Mouse (Mus musculus): ENCODE data around the gene Sec14l4. TPM values are rescaled to one million over a fixed set of nuclear protein-coding genes. Genes with fewer than 3 reads are reported as not detected.

Gene Sec14l4
- polyA plus RNA-seq, 1 experiment from 2014 or later, result not detected

- ATAC-seq, result no peak
- H3K27me3 ChIP-seq, result no peaks in the 10 kb centered on the region
- WGBS, result 21% methylated on average over 5 of the region's 5 CpGs
Observed at GRCm38 (mm10) chr11:4053586-4053985, 22.3 kb downstream of the Sec14l4 start.

DNA sequence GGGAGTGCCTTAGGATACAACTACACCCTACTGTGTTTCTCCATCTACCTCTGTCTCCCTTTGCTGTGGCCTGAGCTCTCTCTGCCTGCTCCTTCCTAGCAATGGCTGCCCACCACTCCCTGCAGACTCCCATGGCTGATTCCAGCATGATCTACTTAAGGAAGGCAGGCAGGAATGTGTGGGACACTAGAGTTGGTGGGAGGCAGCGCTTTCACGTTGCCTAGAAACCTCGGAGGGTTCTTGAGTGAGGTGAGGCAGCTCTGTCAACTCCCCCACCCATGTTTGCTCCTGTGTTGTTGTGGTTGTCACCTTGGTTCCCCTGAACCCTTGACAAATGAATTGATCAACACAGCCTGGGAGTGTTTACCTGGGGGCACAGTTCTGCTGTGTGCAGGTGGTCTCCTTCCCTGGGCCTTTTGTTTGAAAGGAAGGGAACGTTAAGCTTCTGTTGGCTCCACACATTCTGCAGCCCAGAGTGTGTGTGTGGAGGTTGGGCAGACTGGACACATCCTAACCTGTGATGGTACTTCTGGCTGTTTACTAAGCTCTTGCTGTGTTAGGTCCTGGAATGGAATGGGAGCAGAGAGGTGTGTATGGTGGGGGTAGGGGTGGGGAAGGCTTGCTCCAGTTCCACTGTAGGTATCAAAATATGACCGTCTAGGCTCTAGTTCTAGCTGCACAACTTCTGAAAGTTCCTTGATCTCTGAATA lies 29.8 kb downstream of the Sec14l4 start:
- Histone ChIP-seq H3K36me3 (ENCODE audit: poor library complexity, severe bottlenecking) (no peaks in the 10 kb centered on the region), H3K9me3 (replicated peaks) (no peaks in the 10 kb centered on the region), H3K27ac (no peak overlapping the region), H3K4me2 (no peak overlapping the region), H3K27me3 (no peaks in the 10 kb centered on the region), H3K4me3 (no peak overlapping the region), H3K4me1 (no peaks in the 10 kb centered on the region), H3K9ac (no peak overlapping the region)
- WGBS, result 76% methylated on average over 5 of the region's 5 CpGs
- no peak for ATAC-seq

More at GRCm38 (mm10) chr11:4053586-4053985, 22.3 kb downstream of the Sec14l4 start:
- no peaks in the 10 kb centered on the region for H3K36me3 ChIP-seq (ENCODE audit: poor library complexity, severe bottlenecking)
- H3K4me3 ChIP-seq, result no peak overlapping the region
- H3K27ac ChIP-seq, result no peak overlapping the region
- no peak overlapping the region for H3K9ac ChIP-seq
- H3K4me1 ChIP-seq, result no peaks in the 10 kb centered on the region
- no peaks in the 10 kb centered on the region for H3K9me3 ChIP-seq (replicated peaks)
- no peak overlapping the region for H3K4me2 ChIP-seq

- H3K36me3 ChIP-seq (ENCODE audit: poor library complexity, severe bottlenecking), result no peaks in the 10 kb centered on the region
- WGBS, result 91% methylated on average over 4 of the region's 4 CpGs
Observed at GRCm38 (mm10) chr11:4062523-4062922, 31.3 kb downstream of the Sec14l4 start.

GRCm38 (mm10) chr11:4062981-4063380 lies 31.7 kb downstream of the Sec14l4 start:
- 26% methylated on average over 6 of the region's 6 CpGs for WGBS
- Histone ChIP-seq H3K9me3 (replicated peaks) (no peaks in the 10 kb centered on the region), H3K4me3 (no peak overlapping the region), H3K4me2 (no peak overlapping the region), H3K4me1 (no peaks in the 10 kb centered on the region), H3K27me3 (no peaks in the 10 kb centered on the region), H3K9ac (no peak overlapping the region), H3K27ac (no peak overlapping the region), H3K36me3 (ENCODE audit: poor library complexity, severe bottlenecking) (no peaks in the 10 kb centered on the region)
- no peak for ATAC-seq

More at GRCm38 (mm10) chr11:4062523-4062922, 31.3 kb downstream of the Sec14l4 start:
- H3K4me1 ChIP-seq, result no peaks in the 10 kb centered on the region
- H3K4me2 ChIP-seq, result no peak overlapping the region
- H3K9ac ChIP-seq, result no peak overlapping the region
- no peak for ATAC-seq
- no peaks in the 10 kb centered on the region for H3K9me3 ChIP-seq (replicated peaks)
- no peak overlapping the region for H3K4me3 ChIP-seq
- H3K27ac ChIP-seq, result no peak overlapping the region
- no peaks in the 10 kb centered on the region for H3K27me3 ChIP-seq

- no peaks in the 10 kb centered on the region for H3K36me3 ChIP-seq (ENCODE audit: poor library complexity, severe bottlenecking)
- no peak within 1 kb of the TSS for H3K9ac ChIP-seq
- H3K27me3 ChIP-seq, result no peaks in the 10 kb centered on the region
- no peak within 1 kb of the TSS for H3K4me2 ChIP-seq
- H3K9me3 ChIP-seq (replicated peaks), result no peaks in the 10 kb centered on the region
- no peaks in the 10 kb centered on the region for H3K4me1 ChIP-seq
- no peak within 1 kb of the TSS for H3K27ac ChIP-seq
- no peak for ATAC-seq
- WGBS, result 67% methylated on average over 5 of the region's 5 CpGs
- no peak within 1 kb of the TSS for H3K4me3 ChIP-seq
Observed at GRCm38 (mm10) chr11:4064627-4065122, 33.4 kb downstream of the Sec14l4 start, which contains the start of gene Sec14l3. Gene Sec14l3 (plus strand): TSS chr11:4064841.

GRCm38 (mm10) chr11:4069664-4070063 lies 38.4 kb downstream of the Sec14l4 start:
- WGBS, result 88% methylated on average over 1 of the region's 1 CpGs
- peak; percentile 61; the same call in 1 of the 2 replicates for ATAC-seq
- H3K9me3 ChIP-seq (replicated peaks), result no peaks in the 10 kb centered on the region

DNA sequence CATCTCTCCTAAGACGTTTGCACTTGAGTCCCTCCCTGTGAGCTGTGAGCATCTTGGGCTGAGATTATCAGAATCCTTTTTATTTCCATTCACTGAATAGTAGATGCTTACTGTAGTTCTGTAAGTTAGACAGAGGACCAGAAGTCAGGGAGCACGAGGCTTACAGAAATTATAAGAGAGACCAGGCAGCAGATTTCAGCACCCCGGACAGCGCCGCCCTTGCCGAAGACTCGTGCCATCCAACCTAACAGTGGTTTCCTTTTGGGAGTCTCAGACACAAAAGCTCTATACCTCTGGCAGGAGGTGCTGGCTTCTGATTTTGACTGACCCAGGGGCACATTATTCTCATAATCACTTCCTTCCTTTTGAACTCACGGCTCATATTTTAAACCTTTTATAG lies 45.4 kb downstream of the Sec14l4 start:
- H3K36me3 ChIP-seq (ENCODE audit: poor library complexity, severe bottlenecking), result no peaks in the 10 kb centered on the region
- no peaks in the 10 kb centered on the region for H3K4me1 ChIP-seq
- no peak overlapping the region for H3K9ac ChIP-seq
- H3K4me2 ChIP-seq, result no peak overlapping the region
- 12% methylated on average over 8 of the region's 8 CpGs for WGBS
- no peak for ATAC-seq
- 0 out of 2 replicates have a peak, but pooled peaks cover 7% of the 10 kb centered on the region for H3K27me3 ChIP-seq
- H3K9me3 ChIP-seq (replicated peaks), result no peaks in the 10 kb centered on the region
- H3K27ac ChIP-seq, result no peak overlapping the region
- no peak overlapping the region for H3K4me3 ChIP-seq

More at GRCm38 (mm10) chr11:4069664-4070063, 38.4 kb downstream of the Sec14l4 start:
- Histone ChIP-seq H3K4me2 (no peak overlapping the region), H3K36me3 (ENCODE audit: poor library complexity, severe bottlenecking) (no peaks in the 10 kb centered on the region), H3K4me3 (no peak overlapping the region), H3K9ac (no peak overlapping the region), H3K4me1 (no peaks in the 10 kb centered on the region), H3K27ac (no peak overlapping the region), H3K27me3 (no peaks in the 10 kb centered on the region)

- no peak overlapping the region for H3K4me2 ChIP-seq
- no peaks in the 10 kb centered on the region for H3K4me1 ChIP-seq
- H3K9me3 ChIP-seq (replicated peaks), result no peaks in the 10 kb centered on the region
- 82% methylated on average over 7 of the region's 7 CpGs for WGBS
- no peak for ATAC-seq
- 0 out of 2 replicates have a peak, but pooled peaks cover 7% of the 10 kb centered on the region for H3K27me3 ChIP-seq
- no peak overlapping the region for H3K27ac ChIP-seq
- H3K36me3 ChIP-seq (ENCODE audit: poor library complexity, severe bottlenecking), result no peaks in the 10 kb centered on the region
- H3K9ac ChIP-seq, result no peak overlapping the region
- H3K4me3 ChIP-seq, result no peak overlapping the region
Observed at GRCm38 (mm10) chr11:4078267-4078933, 47.1 kb downstream of the Sec14l4 start.

DNA sequence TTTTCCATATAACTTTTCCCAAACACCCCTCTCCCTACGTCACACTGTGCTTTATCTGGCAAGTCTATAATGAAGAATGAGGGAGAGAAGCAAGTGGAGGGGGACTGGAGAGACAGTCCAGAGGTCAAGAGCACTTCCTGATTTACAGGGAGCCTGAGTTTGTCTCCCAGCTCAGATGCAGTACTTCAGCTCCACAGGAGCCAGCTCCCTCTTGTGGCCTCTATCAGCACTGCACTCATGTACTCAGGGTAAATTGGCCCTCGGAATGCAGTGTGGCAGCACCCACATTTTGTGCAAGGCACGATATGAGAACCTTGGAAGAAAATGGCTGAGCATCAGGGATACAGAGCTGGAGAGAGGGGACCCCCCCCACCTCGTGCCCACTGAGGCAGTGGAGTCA lies 49.0 kb downstream of the Sec14l4 start:
- no peak for ATAC-seq
- no peak overlapping the region for H3K4me2 ChIP-seq
- WGBS, result 10% methylated on average over 4 of the region's 4 CpGs
- no peaks in the 10 kb centered on the region for H3K9me3 ChIP-seq (replicated peaks)
- no peaks in the 10 kb centered on the region for H3K36me3 ChIP-seq (ENCODE audit: poor library complexity, severe bottlenecking)
- no peak overlapping the region for H3K4me3 ChIP-seq
- no peak overlapping the region for H3K27ac ChIP-seq
- no peaks in the 10 kb centered on the region for H3K4me1 ChIP-seq
- H3K9ac ChIP-seq, result no peak overlapping the region
- H3K27me3 ChIP-seq, result 0 out of 2 replicates have a peak, but pooled peaks cover 7% of the 10 kb centered on the region

DNA sequence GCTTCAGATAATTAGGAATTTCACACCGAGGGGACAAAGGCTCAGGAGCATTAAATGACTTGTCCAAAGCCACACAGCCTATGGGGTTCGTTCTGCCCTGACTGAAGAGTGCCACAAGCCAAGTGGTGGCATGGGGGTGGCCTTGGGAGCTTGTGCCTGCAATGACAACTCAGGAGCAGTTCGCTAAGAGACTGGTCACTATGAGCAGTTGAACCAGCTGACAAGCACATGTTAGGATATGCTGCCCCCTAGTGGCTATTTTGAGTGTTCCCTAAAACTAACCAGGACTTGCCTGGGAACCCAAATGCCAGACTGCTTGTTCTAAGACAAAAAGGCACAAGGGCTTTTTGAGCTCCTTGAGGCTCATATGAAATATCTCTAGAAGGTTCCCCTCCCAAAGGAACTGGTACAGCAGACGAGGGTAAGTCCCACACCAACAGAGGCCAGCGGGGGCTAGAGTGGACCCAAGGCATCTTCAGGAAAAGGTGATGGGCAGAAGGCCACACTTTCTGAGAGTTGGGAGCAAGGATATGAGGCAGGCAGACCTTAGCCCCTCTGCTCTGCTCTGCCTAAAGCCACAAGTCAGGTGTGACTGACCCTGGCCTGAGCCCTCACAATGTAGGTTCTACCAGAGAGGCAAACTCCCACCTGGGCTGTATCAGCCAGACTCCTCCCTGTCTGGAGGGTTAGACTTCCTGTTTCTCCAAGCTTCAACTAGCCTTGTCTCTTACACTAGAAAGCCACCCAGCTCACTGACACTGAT lies 52.2 kb downstream of the Sec14l4 start:
- Histone ChIP-seq H3K9ac (no peak overlapping the region), H3K4me2 (no peak overlapping the region), H3K36me3 (ENCODE audit: poor library complexity, severe bottlenecking) (no peaks in the 10 kb centered on the region), H3K4me1 (no peaks in the 10 kb centered on the region), H3K9me3 (replicated peaks) (no peaks in the 10 kb centered on the region), H3K27ac (no peak overlapping the region), H3K4me3 (no peak overlapping the region), H3K27me3 (0 out of 2 replicates have a peak, but pooled peaks cover 4% of the 10 kb centered on the region)
- ATAC-seq, result peak; percentile 21; the same call in 1 of the 2 replicates
- WGBS, result 28% methylated on average over 5 of the region's 5 CpGs

DNA sequence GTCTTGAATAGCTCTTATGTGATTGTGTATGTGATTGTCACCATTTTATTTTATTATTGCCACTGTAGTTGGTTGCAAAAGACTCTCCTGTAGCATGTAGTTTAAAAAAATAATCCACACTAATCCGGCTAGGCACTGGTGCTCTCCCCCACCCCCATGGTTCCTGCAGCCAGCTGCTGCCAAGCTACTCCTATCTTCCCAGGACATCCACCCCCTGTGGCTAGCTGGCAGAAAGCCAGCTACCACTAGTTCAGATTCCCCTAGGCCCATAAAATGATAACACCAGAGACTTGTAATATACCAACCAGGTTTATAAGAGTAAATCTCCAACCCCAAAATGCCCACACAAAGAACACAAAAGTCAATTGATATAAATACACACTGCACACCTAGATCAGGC lies 55.0 kb downstream of the Sec14l4 start:
- 66% methylated on average over 1 of the region's 1 CpGs for WGBS
- Histone ChIP-seq H3K4me2 (no peak overlapping the region), H3K36me3 (ENCODE audit: poor library complexity, severe bottlenecking) (peaks cover 7% of the 10 kb centered on the region; the same call in 1 of the 2 replicates), H3K9me3 (replicated peaks) (no peaks in the 10 kb centered on the region), H3K9ac (no peak overlapping the region), H3K4me3 (no peak overlapping the region), H3K27me3 (no peaks in the 10 kb centered on the region), H3K4me1 (no peaks in the 10 kb centered on the region), H3K27ac (no peak overlapping the region)
- ATAC-seq, result no peak

DNA sequence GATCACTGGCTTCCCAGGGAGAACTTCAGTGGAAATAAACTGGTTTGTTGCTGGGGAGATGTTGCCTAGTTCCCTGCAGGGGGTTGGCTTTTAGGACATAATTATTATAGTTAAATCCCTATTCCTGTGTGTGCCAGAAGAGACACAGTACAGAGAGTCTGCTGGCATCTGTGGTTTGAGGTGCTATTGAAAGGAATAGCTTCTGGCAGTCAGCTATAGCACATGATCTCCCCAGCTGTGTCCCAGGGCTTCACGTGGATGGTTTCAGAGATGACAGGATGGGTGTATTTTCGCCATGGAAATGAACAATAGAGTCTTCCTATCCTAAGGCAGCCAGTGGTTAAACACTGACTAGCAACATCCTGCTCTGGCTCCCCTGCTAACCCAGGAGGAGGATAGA lies 56.0 kb downstream of the Sec14l4 start:
- Histone ChIP-seq H3K27ac (no peak overlapping the region), H3K4me3 (no peak overlapping the region), H3K4me1 (no peaks in the 10 kb centered on the region), H3K9ac (no peak overlapping the region), H3K9me3 (replicated peaks) (no peaks in the 10 kb centered on the region), H3K36me3 (ENCODE audit: poor library complexity, severe bottlenecking) (peaks cover 8% of the 10 kb centered on the region; the same call in 1 of the 2 replicates), H3K4me2 (no peak overlapping the region), H3K27me3 (no peaks in the 10 kb centered on the region)
- 53% methylated on average over 2 of the region's 2 CpGs for WGBS
- ATAC-seq, result no peak
